Mouse (Mus musculus): ENCODE data around the gene Apba3.

Apba3 gene

GRCm38 (mm10) chr10:81289811-81290210, 23.1 kb downstream of the Apba3 start:
- in situ Hi-C loops (cut with MboI, MseI) = loop anchor here (5.0 kb wide), 1 partner anchor 32 kb away; the partner anchor contains the start of gene Cactin

GRCm38 (mm10) chr10:81290698-81291460, 24.1 kb downstream of the Apba3 start:
- in situ Hi-C loops (cut with MboI, MseI) = no loop called here

GRCm38 (mm10) chr10:81291511-81292104, 24.8 kb downstream of the Apba3 start, which contains the start of gene Tjp3:
Tjp3 (minus strand) TSS chr10:81291581.
- in situ Hi-C loops (cut with MboI, MseI) = no loop called here

- in situ Hi-C loops (cut with MboI, MseI) = no loop called here
Observed at GRCm38 (mm10) chr10:81292554-81293333, 26.0 kb downstream of the Apba3 start, which contains the start of gene Pip5k1c. Pip5k1c (plus strand) TSS chr10:81292963.

- in situ Hi-C loops (cut with MboI, MseI) = no loop called here
Observed at GRCm38 (mm10) chr10:81293334-81294030, 26.7 kb downstream of the Apba3 start.

- in situ Hi-C loops (cut with MboI, MseI) = no loop called here
Observed at GRCm38 (mm10) chr10:81294442-81294841, 27.7 kb downstream of the Apba3 start.

GRCm38 (mm10) chr10:81295185-81295584, 28.4 kb downstream of the Apba3 start:
- in situ Hi-C loops (cut with MboI, MseI) = no loop called here

- in situ Hi-C loops (cut with MboI, MseI) = no loop called here
Observed at GRCm38 (mm10) chr10:81297246-81297645, 30.5 kb downstream of the Apba3 start.

GRCm38 (mm10) chr10:81297845-81298244, 31.1 kb downstream of the Apba3 start:
- in situ Hi-C loops (cut with MboI, MseI) = no loop called here

GRCm38 (mm10) chr10:81298369-81299100, 31.8 kb downstream of the Apba3 start:
- in situ Hi-C loops (cut with MboI, MseI) = no loop called here

GRCm38 (mm10) chr10:81299585-81300351, 33.0 kb downstream of the Apba3 start:
- in situ Hi-C loops (cut with MboI, MseI) = no loop called here

GRCm38 (mm10) chr10:81300352-81300907, 33.7 kb downstream of the Apba3 start:
- in situ Hi-C loops (cut with MboI, MseI) = no loop called here

GRCm38 (mm10) chr10:81301321-81301720, 34.6 kb downstream of the Apba3 start:
- in situ Hi-C loops (cut with MboI, MseI) = no loop called here

GRCm38 (mm10) chr10:81302288-81302687, 35.5 kb downstream of the Apba3 start:
- in situ Hi-C loops (cut with MboI, MseI) = no loop called here

GRCm38 (mm10) chr10:81302781-81303218, 36.0 kb downstream of the Apba3 start:
- in situ Hi-C loops (cut with MboI, MseI) = no loop called here

GRCm38 (mm10) chr10:81303258-81303657, 36.5 kb downstream of the Apba3 start:
- in situ Hi-C loops (cut with MboI, MseI) = no loop called here

- in situ Hi-C loops (cut with MboI, MseI) = no loop called here
Observed at GRCm38 (mm10) chr10:81303761-81304160, 37.0 kb downstream of the Apba3 start.

- in situ Hi-C loops (cut with MboI, MseI) = no loop called here
Observed at GRCm38 (mm10) chr10:81304597-81305238, 38.0 kb downstream of the Apba3 start.

GRCm38 (mm10) chr10:81305663-81306062, 38.9 kb downstream of the Apba3 start:
- in situ Hi-C loops (cut with MboI, MseI) = no loop called here

Measured in T-helper 2 cell (primary cell).